Mouse (Mus musculus) neural tube, postnatal 0 days (tissue): ENCODE measurements around the gene Ccdc171. TPM values are rescaled to one million over a fixed set of nuclear protein-coding genes. Genes with fewer than 3 reads are reported as not detected.

ENCODE experiments used
- polyA plus RNA-seq: library from polyadenylated mRNA; unstranded; fragments of >200 nt; fragmentation: Nextera tagmentation; extraction: Ambion mirVana; gene quantifications from 2 replicates; pipeline ENCODE4 v1.2.1, GENCODE M21; 2015

The Ccdc171 gene
- 2.0 and 2.1 TPM in 2 replicates for polyA plus RNA-seq

GRCm38 (mm10) chr4:83524843-83525689 lies at the start of gene Ccdc171:
Ccdc171 (plus strand) TSS chr4:83525545.

DNA sequence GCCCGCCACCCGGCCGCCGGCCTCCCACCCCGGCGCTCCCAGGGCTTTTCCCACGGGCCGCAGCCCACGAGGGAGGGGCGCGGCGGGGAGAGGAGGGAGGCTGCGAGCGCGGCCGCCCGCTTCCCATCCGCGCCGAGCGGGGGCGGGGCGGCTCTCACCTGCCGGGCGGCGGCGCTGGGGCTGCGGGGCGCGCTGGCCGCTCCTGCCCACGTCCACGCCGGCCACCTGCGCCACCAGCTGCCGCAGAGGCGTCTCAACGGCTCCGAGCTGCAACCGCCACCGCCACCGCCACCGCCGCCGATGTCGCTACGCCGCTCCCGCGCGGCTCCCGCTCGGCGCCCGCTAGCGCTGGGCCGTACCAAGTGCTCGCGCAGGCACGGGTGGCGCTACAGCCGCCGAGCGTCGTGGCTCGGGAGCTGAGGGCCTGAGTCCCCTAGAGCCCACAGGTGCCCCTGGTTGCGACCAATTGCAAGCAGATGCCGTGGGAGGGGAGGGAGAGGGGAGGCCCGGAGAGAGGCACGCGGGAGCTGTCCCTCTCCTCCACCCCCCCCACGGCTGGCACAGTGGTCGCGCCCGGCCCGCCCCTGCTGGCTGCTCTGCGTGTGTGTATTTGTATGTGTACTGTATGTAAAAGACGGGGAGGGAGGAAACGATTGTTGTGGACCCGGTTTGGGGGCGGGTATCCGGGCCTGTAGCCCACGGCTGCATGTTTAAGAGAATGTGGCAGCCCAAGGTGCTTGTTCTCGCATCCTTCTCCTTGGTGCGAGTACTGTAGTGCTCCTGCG lies 39.0 kb upstream of the Ccdc171 start, which contains the start of gene Psip1:
Gene Psip1 (minus strand): TSS at position 343 of the 785 bp plus-strand sequence.

Other genes with a start within 250 kb of the Ccdc171 start
- 6.6 and 6.9 TPM in 2 replicates for gene Ttc39b, start 201.3 kb upstream of the Ccdc171 start, polyA plus RNA-seq
- 31.5 and 35.4 TPM in 2 replicates for gene Snapc3, start 107.8 kb upstream of the Ccdc171 start, polyA plus RNA-seq
- gene Psip1, start 39.1 kb upstream of the Ccdc171 start, polyA plus RNA-seq: 228 and 275 TPM in 2 replicates